Mouse (Mus musculus) thymus, adult 2 months (tissue): ENCODE data around the gene Lctl.

Source experiments
- CTCF ChIP-seq: fragments of 200-500 bp; IDR thresholded peaks from 2 replicates; pipeline ENCODE4 v1.5.1; 2012; ENCODE audit warnings: mild to moderate bottlenecking, control low read depth, low read length, moderate library complexity, borderline replicate concordance; ENCODE audit not compliant: control insufficient read depth, poor library complexity, insufficient read depth; ENCODE audit errors: extremely low read depth
- POLR2A ChIP-seq: fragments of 200-500 bp; IDR thresholded peaks from 2 replicates; pipeline ENCODE4 v1.6.1; 2012; ENCODE audit warnings: mild to moderate bottlenecking, low read length, control low read depth, moderate library complexity; ENCODE audit not compliant: control insufficient read depth, poor library complexity, insufficient read depth; ENCODE audit errors: extremely low read depth

DNA sequence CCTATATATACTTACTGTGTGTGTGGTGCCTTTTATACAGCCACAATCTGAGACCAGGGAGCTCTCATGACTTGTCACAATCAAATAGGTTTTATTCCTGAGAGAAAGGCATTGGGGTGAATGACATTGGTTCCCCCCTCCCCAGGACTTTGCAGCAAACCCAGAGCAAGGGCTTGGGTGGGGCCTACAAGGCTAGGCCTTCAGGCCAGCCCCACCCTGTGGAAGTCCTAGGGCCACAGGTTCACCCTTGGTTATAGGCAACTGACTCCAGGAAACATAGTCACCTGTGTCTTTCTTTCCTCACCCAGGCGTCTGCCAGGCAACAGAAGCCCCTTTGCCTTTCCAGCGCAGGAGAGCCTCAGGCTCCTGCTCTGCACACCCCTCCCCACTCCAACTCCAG is 31.0 kb upstream of the Lctl start:
- TF ChIP-seq POLR2A: no peak
- no peak for TF ChIP-seq CTCF
